Mouse (Mus musculus) midbrain, embryonic 14.5 days (tissue): Measurements from ENCODE around the gene Thpo. TPM values are rescaled to one million over a fixed set of nuclear protein-coding genes. Genes with fewer than 3 reads are reported as not detected.

Source experiments
- ATAC-seq: fragments of 200-750 bp; cut with Nextera tagmentation; 2 replicates; pipeline ENCODE4 v1.8.0; 2017; ENCODE audit warnings: moderate number of reproducible peaks, moderate library complexity; ENCODE audit not compliant: low FRiP score, low TSS enrichment
- DNase-seq: peaks from one replicate; pipeline ENCODE4 v3.0.0-alpha.2; 2015
- H3K27ac ChIP-seq: fragments of 300-500 bp; sonication (generic); replicated peaks from 2 replicates; pipeline ENCODE4 v1.5.1; 2014; ENCODE audit warnings: mild to moderate bottlenecking, low read depth, low read length, moderate library complexity
- H3K27me3 ChIP-seq: fragments of 300-500 bp; sonication (generic); 2 replicates; pipeline ENCODE4 v1.6.1; 2014; ENCODE audit warnings: low read length, control low read depth, mixed read lengths; ENCODE audit not compliant: control insufficient read depth, insufficient read depth
- H3K36me3 ChIP-seq: fragments of 300-500 bp; sonication (generic); 2 replicates; pipeline ENCODE4 v1.6.1; 2014; ENCODE audit warnings: low read length, control low read depth; ENCODE audit not compliant: control insufficient read depth, insufficient read depth
- H3K4me1 ChIP-seq: fragments of 300-500 bp; sonication (generic); 2 replicates; pipeline ENCODE4 v1.6.1; 2014; ENCODE audit warnings: mild to moderate bottlenecking, antibody characterized with exemption, low read length, control low read depth; ENCODE audit not compliant: control insufficient read depth, insufficient read depth
- H3K4me2 ChIP-seq: fragments of 300-500 bp; sonication (generic); 2 replicates; pipeline ENCODE4 v1.6.1; 2014; ENCODE audit warnings: mild to moderate bottlenecking, low read length, moderate library complexity
- H3K4me3 ChIP-seq: fragments of 300-500 bp; sonication (generic); replicated peaks from 2 replicates; pipeline ENCODE4 v1.5.1; 2014; ENCODE audit warnings: low read depth, low read length
- H3K9ac ChIP-seq: fragments of 300-500 bp; sonication (generic); replicated peaks from 2 replicates; pipeline ENCODE4 v1.6.1; 2014; ENCODE audit warnings: mild to moderate bottlenecking, low read length, moderate library complexity
- H3K9me3 ChIP-seq: fragments of 300-500 bp; sonication (generic); 2 replicates; pipeline ENCODE4 v1.6.1; 2016; ENCODE audit warnings: low read length, control low read depth, mixed read lengths; ENCODE audit not compliant: control insufficient read depth
- WGBS: fragments of 180-500 bp; shearing (Covaris S2); extraction: QIAGEN DNeasy Blood & Tissue Kit; methylation state at CpG from one replicate; pipeline ENCODE4 v1.1.7; 2014; 5-methylcytosine and 5-hydroxymethylcytosine counted together
- polyA plus RNA-seq: library from polyadenylated mRNA; unstranded; fragments of >200 nt; fragmentation: Nextera tagmentation; extraction: Ambion mirVana; gene quantifications from 2 replicates; pipeline ENCODE4 v1.2.1, GENCODE M21; 2014

The Thpo gene
- polyA plus RNA-seq, 1 experiment from 2014 or later = 0.99 TPM

DNA sequence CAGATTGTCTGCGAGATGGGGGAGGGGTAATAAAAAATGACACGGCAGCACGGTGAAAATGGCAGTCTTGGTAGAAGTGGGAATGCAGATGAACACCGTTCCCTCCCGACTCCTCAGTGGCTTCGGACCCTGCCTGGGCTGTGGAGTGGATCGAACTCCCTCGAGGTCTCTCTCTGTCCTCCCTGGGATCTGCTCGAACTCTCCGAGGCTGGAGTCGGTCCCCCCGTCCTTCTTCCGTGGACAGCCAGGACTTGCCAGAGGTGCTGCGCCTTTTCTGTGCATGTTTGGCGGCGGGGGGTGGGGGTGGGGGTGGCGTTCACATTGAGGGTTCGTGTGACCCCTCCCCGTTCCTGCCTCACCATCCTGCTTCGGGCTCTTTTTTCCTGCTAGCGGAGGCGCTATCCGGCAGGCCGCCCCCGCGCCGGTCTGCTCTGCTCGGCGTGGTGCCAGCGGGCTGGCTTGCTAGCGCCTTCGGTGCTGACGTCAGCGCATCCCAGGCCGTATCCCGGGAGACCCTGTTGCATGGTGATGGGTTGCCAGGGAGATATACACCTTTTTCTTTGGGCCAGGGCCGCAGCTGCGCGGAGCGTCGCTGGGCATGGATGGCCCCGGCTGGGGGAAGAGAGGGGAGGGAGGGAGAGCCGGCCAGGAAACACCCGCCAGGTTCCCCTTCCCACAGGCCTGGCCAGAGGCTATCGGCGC is 38.5 kb downstream of the Thpo start:
- H3K27me3 ChIP-seq = no peaks in the 10 kb centered on the region
- ATAC-seq (peak; percentile 81), DNase-seq (peak; percentile 97)
- no peaks in the 10 kb centered on the region for H3K9me3 ChIP-seq
- H3K9ac ChIP-seq = peak overlapping the region; percentile 66
- H3K4me3 ChIP-seq = peak overlapping the region; percentile 43
- H3K36me3 ChIP-seq = peaks cover 35% of the 10 kb centered on the region
- peaks cover 31% of the 10 kb centered on the region for H3K4me1 ChIP-seq
- peak overlapping the region; percentile 80 for H3K27ac ChIP-seq
- WGBS = under 1% methylated on average over 46 of the region's 46 CpGs
- H3K4me2 ChIP-seq = peak overlapping the region; percentile 82

DNA sequence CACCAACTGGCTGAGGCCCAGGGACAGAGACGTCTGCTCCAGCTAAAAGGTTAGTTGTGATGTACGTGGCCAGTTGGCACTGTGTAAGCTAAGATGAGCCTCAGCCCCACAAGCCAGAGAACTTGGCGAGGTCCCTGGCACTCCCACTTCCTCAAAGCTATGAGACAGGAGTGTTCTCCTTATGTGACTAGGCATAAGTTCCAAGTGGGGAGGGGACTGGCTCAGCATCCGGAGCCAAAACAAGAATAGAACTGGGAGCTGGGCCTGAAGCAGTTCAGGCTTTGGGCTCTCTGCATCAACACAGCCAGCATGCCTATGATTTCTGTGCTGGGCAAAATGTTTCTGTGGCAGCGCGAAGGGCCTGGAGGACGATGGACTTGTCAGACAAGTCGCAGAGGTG is 39.5 kb downstream of the Thpo start:
- no peak overlapping the region for H3K27ac ChIP-seq
- H3K4me1 ChIP-seq = peaks cover 31% of the 10 kb centered on the region
- H3K9me3 ChIP-seq = no peaks in the 10 kb centered on the region
- peak overlapping the region; percentile 82 for H3K4me2 ChIP-seq
- no peaks in the 10 kb centered on the region for H3K27me3 ChIP-seq
- no peak for DNase-seq
- H3K36me3 ChIP-seq = peaks cover 35% of the 10 kb centered on the region
- no peak overlapping the region for H3K9ac ChIP-seq
- ATAC-seq = no peak
- WGBS = 74% methylated on average over 8 of the region's 8 CpGs
- 0 out of 2 replicates have a peak overlapping the region, but pooled peaks have one; percentile 43 for H3K4me3 ChIP-seq

DNA sequence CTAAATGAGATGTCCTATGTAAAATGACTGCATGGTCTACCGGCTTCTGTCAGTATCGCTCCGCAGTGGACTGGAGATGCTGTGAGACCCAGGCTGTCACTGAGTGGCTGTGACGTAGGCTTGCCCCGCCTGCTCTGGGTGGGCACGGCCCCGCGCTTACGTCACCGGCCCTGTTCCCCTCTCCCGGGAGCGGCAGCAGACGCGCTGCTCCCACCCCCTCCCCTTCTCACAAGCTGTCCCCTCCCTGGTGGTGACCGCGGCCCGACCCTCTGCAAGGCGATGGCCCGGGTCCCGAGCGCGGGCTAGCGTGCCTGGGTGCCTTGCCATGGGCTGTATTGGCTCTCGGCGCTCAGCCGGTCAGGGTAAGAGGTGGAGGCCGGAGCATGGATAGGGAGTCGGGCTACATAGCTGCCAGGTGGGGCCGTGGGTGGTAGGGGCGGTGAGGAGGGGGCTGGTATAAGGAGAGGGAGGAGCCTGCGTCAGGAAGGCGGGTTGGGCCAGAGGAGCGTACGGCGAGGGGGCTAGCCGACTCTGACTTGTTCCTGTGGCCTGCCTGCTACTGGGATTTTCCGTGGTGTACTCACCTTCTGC is 41.1 kb downstream of the Thpo start, which contains the start of gene Fam131a:
Gene Fam131a (plus strand): TSS at position 131 of the 591 bp plus-strand sequence.
- peaks cover 39% of the 10 kb centered on the region for H3K36me3 ChIP-seq

DNA sequence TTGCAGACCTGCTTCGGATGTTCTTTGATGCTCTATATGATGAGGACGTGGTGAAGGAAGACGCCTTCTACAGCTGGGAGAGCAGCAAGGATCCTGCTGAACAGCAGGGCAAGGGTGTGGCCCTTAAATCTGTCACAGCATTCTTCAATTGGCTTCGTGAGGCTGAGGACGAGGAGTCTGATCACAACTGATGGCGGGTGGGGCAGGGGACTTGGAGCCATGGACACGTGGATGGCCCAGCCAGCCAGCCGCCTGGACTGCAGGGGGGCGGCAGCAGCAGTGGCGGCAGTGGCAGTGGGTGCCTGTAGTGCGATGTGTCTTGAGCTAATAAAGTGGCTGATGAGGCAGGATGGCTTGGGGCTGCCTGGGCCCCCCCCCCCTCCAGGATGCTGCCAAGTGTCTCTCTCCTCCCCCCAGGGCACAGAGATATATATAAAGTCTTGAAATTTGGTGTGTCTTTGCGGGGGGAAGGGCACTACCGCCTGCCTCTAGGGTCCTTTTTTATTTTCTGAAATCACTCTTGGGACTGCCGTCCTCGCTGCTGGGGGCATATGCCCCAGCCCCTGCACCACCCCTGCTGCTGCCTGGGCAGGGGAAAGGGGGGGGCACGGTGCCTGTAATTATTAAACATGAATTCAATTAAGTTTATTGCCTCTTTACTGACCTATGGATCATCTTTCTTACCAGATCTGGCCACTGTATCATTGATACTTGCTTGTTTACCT is 41.9 kb downstream of the Thpo start:
- no peaks in the 10 kb centered on the region for H3K9me3 ChIP-seq
- DNase-seq (no peak), ATAC-seq (no peak)
- peaks cover 47% of the 10 kb centered on the region for H3K36me3 ChIP-seq
- H3K27ac ChIP-seq = peak overlapping the region; percentile 93
- peak overlapping the region; percentile 57; the same call in 1 of the 2 replicates for H3K4me3 ChIP-seq
- H3K4me1 ChIP-seq = peaks cover 31% of the 10 kb centered on the region
- WGBS = 41% methylated on average over 16 of the region's 16 CpGs
- peak overlapping the region; percentile 82; the same call in 1 of the 2 replicates for H3K9ac ChIP-seq
- no peaks in the 10 kb centered on the region for H3K27me3 ChIP-seq
- peak overlapping the region; percentile 81 for H3K4me2 ChIP-seq

More for the DNA sequence above, 41.1 kb downstream of the Thpo start, which contains the start of gene Fam131a:
- Histone ChIP-seq H3K9me3 (no peaks in the 10 kb centered on the region), H3K27ac (peak within 1 kb of the TSS; percentile 93), H3K4me1 (peaks cover 31% of the 10 kb centered on the region), H3K4me2 (peak within 1 kb of the TSS; percentile 81), H3K27me3 (no peaks in the 10 kb centered on the region), H3K9ac (peak within 1 kb of the TSS; percentile 82), H3K4me3 (peak within 1 kb of the TSS; percentile 57)
- under 1% methylated on average over 37 of the region's 37 CpGs for WGBS
- DNase-seq (peak; percentile 96), ATAC-seq (peak; percentile 94)

DNA sequence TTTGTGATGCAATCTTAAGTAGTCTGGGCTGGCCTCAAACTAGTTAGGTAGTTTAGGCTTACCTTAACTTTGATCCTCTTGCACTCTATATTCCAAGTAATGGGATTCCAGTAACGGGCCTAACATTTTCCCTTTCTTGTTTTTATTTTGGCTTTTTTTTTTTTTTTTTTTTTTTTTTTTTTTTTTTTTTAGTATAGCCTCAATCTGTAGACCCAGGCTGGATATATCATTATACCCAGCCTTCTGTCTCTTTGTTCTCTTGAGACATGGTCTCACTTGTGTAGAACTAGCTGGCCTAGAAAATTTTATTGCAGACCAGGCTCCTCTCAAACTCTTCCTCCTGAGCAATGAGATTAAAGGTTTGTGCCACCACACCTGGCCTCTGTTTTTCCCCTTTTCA is 42.7 kb downstream of the Thpo start:
- no peaks in the 10 kb centered on the region for H3K27me3 ChIP-seq

DNA sequence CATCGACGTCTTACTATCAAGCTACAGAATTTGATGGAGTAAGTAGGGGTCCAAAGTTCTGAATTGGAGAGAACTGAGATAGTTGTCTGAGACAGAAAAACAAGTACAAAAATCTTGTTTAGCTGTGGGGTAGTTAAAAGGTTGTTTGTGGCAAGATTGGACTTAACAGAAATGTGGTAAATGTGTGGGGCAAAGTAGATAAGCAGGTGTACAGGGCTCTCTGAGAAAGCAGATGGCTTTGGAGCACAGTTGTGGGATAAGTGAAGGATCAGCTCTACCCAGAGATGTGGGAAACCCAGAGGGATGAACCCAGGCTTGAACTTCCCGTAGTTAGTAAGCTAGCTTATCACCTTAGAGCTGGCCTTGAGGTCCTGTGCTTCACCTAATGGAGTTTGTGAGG is 43.5 kb downstream of the Thpo start:
- H3K9ac ChIP-seq = no peak overlapping the region
- H3K36me3 ChIP-seq = peaks cover 63% of the 10 kb centered on the region
- H3K4me3 ChIP-seq = no peak overlapping the region
- 92% methylated on average over 3 of the region's 3 CpGs for WGBS
- no peaks in the 10 kb centered on the region for H3K27me3 ChIP-seq
- DNase-seq = no peak
- no peak for ATAC-seq
- no peak overlapping the region for H3K4me2 ChIP-seq
- H3K4me1 ChIP-seq = peaks cover 20% of the 10 kb centered on the region
- H3K27ac ChIP-seq = no peak overlapping the region
- no peaks in the 10 kb centered on the region for H3K9me3 ChIP-seq

More for the DNA sequence above, 42.7 kb downstream of the Thpo start:
- Histone ChIP-seq H3K4me1 (peaks cover 28% of the 10 kb centered on the region), H3K9ac (no peak overlapping the region), H3K4me3 (no peak overlapping the region), H3K9me3 (no peaks in the 10 kb centered on the region), H3K4me2 (no peak overlapping the region), H3K27ac (no peak overlapping the region), H3K36me3 (peaks cover 55% of the 10 kb centered on the region)
- DNase-seq (no peak), ATAC-seq (no peak)
- WGBS = 83% methylated on average over 1 of the region's 1 CpGs

DNA sequence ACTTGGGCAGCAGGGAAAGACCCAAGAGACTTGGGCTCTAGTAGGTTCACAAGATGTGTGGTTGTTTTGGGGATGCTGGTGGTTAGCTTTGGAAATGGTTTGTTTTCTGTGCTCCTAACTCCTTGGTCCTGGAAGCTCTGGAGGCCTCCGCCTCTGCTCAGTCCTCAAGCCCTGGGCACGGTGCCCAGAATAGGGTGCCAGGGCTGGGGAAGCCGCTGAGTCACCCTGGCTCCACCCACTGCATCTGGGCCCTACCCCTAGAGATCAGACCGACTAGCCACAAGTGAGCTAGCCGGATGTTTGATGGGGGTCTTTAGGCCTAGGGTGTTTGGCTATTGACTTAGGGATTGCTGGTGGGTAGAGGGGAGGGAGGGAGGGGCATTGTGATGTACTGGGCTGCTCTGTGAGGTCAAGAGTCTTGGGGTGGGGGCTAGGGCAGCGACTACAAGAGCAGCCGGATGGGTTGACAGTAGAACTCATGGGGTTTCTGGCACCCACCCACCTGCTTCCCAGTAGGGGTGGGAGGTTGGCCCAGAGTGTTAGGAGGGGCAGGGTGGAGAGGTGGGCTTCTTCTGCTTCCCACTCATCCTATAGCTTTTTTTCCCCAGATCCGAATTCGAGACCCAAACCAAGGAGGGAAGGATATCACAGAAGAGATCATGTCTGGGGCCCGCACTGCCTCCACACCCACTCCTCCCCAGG is 56.2 kb downstream of the Thpo start:
- no peak for ATAC-seq
- Histone ChIP-seq H3K9ac (no peak overlapping the region), H3K4me2 (no peak overlapping the region), H3K4me1 (peaks cover 11% of the 10 kb centered on the region), H3K27me3 (no peaks in the 10 kb centered on the region), H3K27ac (no peak overlapping the region), H3K9me3 (no peaks in the 10 kb centered on the region), H3K36me3 (peaks cover 84% of the 10 kb centered on the region), H3K4me3 (no peak overlapping the region)
- 89% methylated on average over 10 of the region's 10 CpGs for WGBS
- peak; percentile 38 for DNase-seq

DNA sequence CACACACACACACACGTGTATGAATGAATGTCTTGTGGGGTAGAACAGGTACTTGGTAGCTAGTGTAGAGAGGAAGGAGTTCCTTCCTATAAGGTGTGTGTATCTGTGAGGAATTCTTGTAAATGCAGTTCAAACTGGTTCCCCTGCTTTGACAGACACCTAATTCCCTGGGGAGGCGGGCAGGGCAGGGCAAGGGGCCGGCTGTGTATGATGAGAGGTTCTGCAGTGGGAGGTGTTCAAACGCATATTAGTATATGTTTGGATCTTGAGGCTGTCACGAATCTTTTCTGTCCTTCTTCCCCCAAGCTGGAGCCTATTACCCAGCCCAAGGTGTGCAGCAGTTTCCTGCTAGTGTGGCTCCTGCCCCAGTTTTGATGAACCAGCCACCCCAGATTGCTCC is 56.9 kb downstream of the Thpo start:
- no peak for DNase-seq
- peaks cover 11% of the 10 kb centered on the region for H3K4me1 ChIP-seq
- no peaks in the 10 kb centered on the region for H3K27me3 ChIP-seq
- ATAC-seq = no peak
- 86% methylated on average over 5 of the region's 5 CpGs for WGBS
- no peak overlapping the region for H3K27ac ChIP-seq
- H3K36me3 ChIP-seq = peaks cover 76% of the 10 kb centered on the region
- H3K9ac ChIP-seq = no peak overlapping the region
- no peak overlapping the region for H3K4me3 ChIP-seq
- no peak overlapping the region for H3K4me2 ChIP-seq
- H3K9me3 ChIP-seq = no peaks in the 10 kb centered on the region
